In the genomic region with DNA sequence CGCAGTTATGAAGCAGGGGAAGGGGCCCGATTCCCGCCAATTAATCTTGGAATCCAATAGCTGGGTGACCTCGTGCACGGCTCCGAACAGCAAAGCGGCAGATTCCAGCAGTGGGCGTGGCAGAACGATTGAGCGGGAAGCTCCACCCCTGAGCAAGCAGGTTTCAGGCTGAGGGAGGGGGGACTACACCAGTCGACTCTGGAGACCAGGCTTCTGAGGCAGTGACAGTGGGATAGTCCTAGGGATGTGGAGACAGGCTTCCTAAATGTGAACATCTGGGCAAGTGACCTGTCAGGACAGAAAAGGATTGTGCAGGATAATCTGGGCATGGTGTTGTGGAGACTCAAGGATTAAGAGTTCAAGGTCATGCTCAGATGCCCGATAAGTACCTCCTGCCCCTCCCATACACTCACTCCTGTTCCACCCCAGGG, we compare ENCODE assay signal across 8 mouse cellular contexts. TPM values are rescaled to one million over a fixed set of nuclear protein-coding genes. Genes with fewer than 3 reads are reported as not detected.
DNase-seq lines count a peak whose midpoint lies in the region; ATAC-seq lines count a peak whose summit lies in the region.

No protein-coding gene starts in this region.

- no peaks in the 10 kb centered on the region for H3K36me3 ChIP-seq in heart, embryonic 10.5 days
- H3K36me3 ChIP-seq in forebrain, embryonic 14.5 days (ENCODE audit: control insufficient read depth, insufficient read depth, low read length) = no peaks in the 10 kb centered on the region; the same call in 1 of the 2 replicates
- 0 out of 2 replicates have a peak, but pooled peaks cover under 1% of the 10 kb centered on the region for H3K36me3 ChIP-seq in neural tube, embryonic 12.5 days

- H3K4me1 ChIP-seq in heart, embryonic 10.5 days = peaks cover 47% of the 10 kb centered on the region
- H3K4me1 ChIP-seq in forebrain, embryonic 14.5 days (ENCODE audit: control insufficient read depth, insufficient read depth, low read length) = no peaks in the 10 kb centered on the region
- H3K4me1 ChIP-seq in neural tube, embryonic 12.5 days = 0 out of 2 replicates have a peak, but pooled peaks cover 8% of the 10 kb centered on the region

- no peak for DNase-seq in heart, embryonic 10.5 days (ENCODE audit: low spot score)
- DNase-seq in heart, postnatal 14 days = no peak
- DNase-seq in forebrain, embryonic 14.5 days (ENCODE audit: low spot score) = no peak
- DNase-seq in kidney, postnatal 14 days = peak; percentile 51
- DNase-seq in right cerebral cortex, postnatal 25 days = no peak
- no peak for DNase-seq in cerebellum, postnatal 25 days
- no peak for DNase-seq in thymus, postnatal 0 days (ENCODE audit: low spot score)

- peak; percentile 25 for ATAC-seq in forebrain, embryonic 14.5 days
- peak; percentile 60; the same call in 1 of the 2 replicates for ATAC-seq in neural tube, embryonic 12.5 days (ENCODE audit: low FRiP score, low read depth)

- H3K27ac ChIP-seq in heart, embryonic 10.5 days = peak overlapping the region; percentile 92
- no peak overlapping the region for H3K27ac ChIP-seq in forebrain, embryonic 14.5 days (ENCODE audit: low read depth, low read length)
- no peak overlapping the region for H3K27ac ChIP-seq in neural tube, embryonic 12.5 days

- no peak overlapping the region for H3K9ac ChIP-seq in forebrain, embryonic 14.5 days (ENCODE audit: low read length)
- no peak overlapping the region for H3K9ac ChIP-seq in neural tube, embryonic 12.5 days

- intact Hi-C loops in heart, postnatal 14 days (cut with DNase I) = loop anchor here (1.0 to 2.0 kb wide), 3 partner anchors 42 to 187 kb away; no protein-coding TSS in a partner anchor

- WGBS in heart, embryonic 10.5 days = under 1% methylated on average over 12 of the region's 12 CpGs
- WGBS in forebrain, embryonic 14.5 days = under 1% methylated on average over 12 of the region's 12 CpGs
- WGBS in neural tube, embryonic 12.5 days = 2% methylated on average over 12 of the region's 12 CpGs

- H3K4me3 ChIP-seq in heart, embryonic 10.5 days = peak overlapping the region; percentile 50
- peak overlapping the region; percentile 14; the same call in 1 of the 2 replicates for H3K4me3 ChIP-seq in forebrain, embryonic 14.5 days (ENCODE audit: low read depth, low read length)
- no peak overlapping the region for H3K4me3 ChIP-seq in neural tube, embryonic 12.5 days

- H3K4me2 ChIP-seq in forebrain, embryonic 14.5 days (ENCODE audit: low read length) = peak overlapping the region; percentile 48
- H3K4me2 ChIP-seq in neural tube, embryonic 12.5 days (replicated peaks) = peak overlapping the region; percentile 51

- H3K9me3 ChIP-seq in heart, embryonic 10.5 days = no peaks in the 10 kb centered on the region
- no peaks in the 10 kb centered on the region for H3K9me3 ChIP-seq in forebrain, embryonic 14.5 days (replicated peaks; ENCODE audit: control insufficient read depth, low read length)
- no peaks in the 10 kb centered on the region for H3K9me3 ChIP-seq in neural tube, embryonic 12.5 days

- no peaks in the 10 kb centered on the region for H3K27me3 ChIP-seq in heart, embryonic 10.5 days (ENCODE audit: insufficient read depth, poor library complexity, severe bottlenecking)
- H3K27me3 ChIP-seq in forebrain, embryonic 14.5 days (replicated peaks; ENCODE audit: control insufficient read depth, insufficient read depth, low read length) = no peaks in the 10 kb centered on the region
- H3K27me3 ChIP-seq in neural tube, embryonic 12.5 days (replicated peaks) = 0 out of 2 replicates have a peak, but pooled peaks cover 4% of the 10 kb centered on the region

RNA-seq across cellular contexts. Expression of a gene that starts 10.7 kb away (rescaled TPM):
- polyA plus RNA-seq in heart, embryonic 10.5 days (2016; fragmentation: Nextera tagmentation; extraction: Ambion mirVana) = 10.9 and 11.0 TPM in 2 replicates
- total RNA-seq in heart, postnatal 14 days (2021) = 10 to 100 TPM; 17.0 to 18.2 TPM
- 11.9 and 14.2 TPM in 2 replicates for polyA plus RNA-seq in forebrain, embryonic 14.5 days (2014; fragmentation: Nextera tagmentation; extraction: Ambion mirVana)
- 17.2 and 17.5 TPM in 2 replicates for polyA plus RNA-seq in neural tube, embryonic 12.5 days (2016; fragmentation: Nextera tagmentation; extraction: Ambion mirVana)
- polyA plus RNA-seq in thymus, postnatal 0 days (2015; fragmentation: Nextera tagmentation; extraction: Ambion mirVana) = 11.7 and 12.3 TPM in 2 replicates

RNA-seq across cellular contexts. Expression of a gene that starts 22.2 kb away (rescaled TPM):
- 8.0 and 21.0 TPM in 2 replicates for polyA plus RNA-seq in heart, embryonic 10.5 days (2016; fragmentation: Nextera tagmentation; extraction: Ambion mirVana)
- total RNA-seq in heart, postnatal 14 days (2021) = 1 to 10 TPM; 3.3 to 3.5 TPM
- polyA plus RNA-seq in forebrain, embryonic 14.5 days (2014; fragmentation: Nextera tagmentation; extraction: Ambion mirVana) = not detected in 2 replicates
- polyA plus RNA-seq in neural tube, embryonic 12.5 days (2016; fragmentation: Nextera tagmentation; extraction: Ambion mirVana) = not detected in 2 replicates
- polyA plus RNA-seq in thymus, postnatal 0 days (2015; fragmentation: Nextera tagmentation; extraction: Ambion mirVana) = 0.17 and 0.23 TPM in 2 replicates

RNA-seq across cellular contexts. Expression of a gene that starts 29.2 kb away (rescaled TPM):
- polyA plus RNA-seq in heart, embryonic 10.5 days (2016; fragmentation: Nextera tagmentation; extraction: Ambion mirVana) = 200 and 322 TPM in 2 replicates
- total RNA-seq in heart, postnatal 14 days (2021) = 100 to 1,000 TPM; 198 to 203 TPM
- 2.1 and 3.0 TPM in 2 replicates for polyA plus RNA-seq in forebrain, embryonic 14.5 days (2014; fragmentation: Nextera tagmentation; extraction: Ambion mirVana)
- polyA plus RNA-seq in neural tube, embryonic 12.5 days (2016; fragmentation: Nextera tagmentation; extraction: Ambion mirVana) = 3.5 and 6.0 TPM in 2 replicates
- 12.1 and 13.3 TPM in 2 replicates for polyA plus RNA-seq in thymus, postnatal 0 days (2015; fragmentation: Nextera tagmentation; extraction: Ambion mirVana)

RNA-seq across cellular contexts. Expression of a gene that starts 39.8 kb away (rescaled TPM):
- polyA plus RNA-seq in heart, embryonic 10.5 days (2016; fragmentation: Nextera tagmentation; extraction: Ambion mirVana) = 198 and 244 TPM in 2 replicates
- total RNA-seq in heart, postnatal 14 days (2021) = 10 to 100 TPM; 52.9 to 63.6 TPM
- 136 and 154 TPM in 2 replicates for polyA plus RNA-seq in forebrain, embryonic 14.5 days (2014; fragmentation: Nextera tagmentation; extraction: Ambion mirVana)
- 118 and 122 TPM in 2 replicates for polyA plus RNA-seq in neural tube, embryonic 12.5 days (2016; fragmentation: Nextera tagmentation; extraction: Ambion mirVana)
- 106 and 115 TPM in 2 replicates for polyA plus RNA-seq in thymus, postnatal 0 days (2015; fragmentation: Nextera tagmentation; extraction: Ambion mirVana)

Comparison
In these comparisons a context has a peak if more than half of its experiments do, and no peak if none do; other contexts are left out.
1. RNA of a gene that starts 29.2 kb away (polyA plus RNA-seq): 200 to 322 TPM in heart, embryonic 10.5 days; 12.1 to 13.3 TPM in thymus, postnatal 0 days, 3.5 to 6.0 TPM in neural tube, embryonic 12.5 days and 2.1 to 3.0 TPM in forebrain, embryonic 14.5 days; every median in the first group is over 10 times any median in the second.